Mouse (Mus musculus): Measurements from ENCODE around the gene Slc9a8.
A peak's percentile ranks its signal among the peaks of the same experiment; 100 is the strongest.

Slc9a8 gene

DNA sequence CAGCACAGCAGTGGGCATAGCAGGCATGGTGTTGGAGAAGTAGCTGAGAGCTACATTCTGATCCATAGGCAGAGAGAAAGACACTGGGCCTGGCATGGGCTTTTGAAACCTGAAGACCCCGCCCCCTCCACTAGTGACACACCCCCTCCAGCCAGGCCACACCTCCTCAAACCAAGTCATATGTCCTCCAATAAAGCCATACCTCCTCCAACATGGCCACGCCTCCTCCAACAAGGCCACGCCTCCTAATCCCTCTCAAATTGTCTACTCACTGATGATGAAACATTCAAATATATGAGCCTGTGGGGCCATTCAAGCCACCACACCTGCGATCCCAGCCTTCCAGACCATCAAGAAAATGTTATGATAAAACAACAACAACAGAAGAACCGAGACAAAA lies 7.1 kb upstream of the Slc9a8 start:
- no peak for DNase-seq (ENCODE audit: low read depth in 2 of 2, low spot score in 2 of 2)

GRCm38 (mm10) chr2:167415970-167416563 lies 5.4 kb upstream of the Slc9a8 start:
- DNase-seq (ENCODE audit: low read depth in 2 of 2, low spot score in 2 of 2) = no peak

GRCm38 (mm10) chr2:167417048-167417447 lies 4.5 kb upstream of the Slc9a8 start:
- DNase-seq (ENCODE audit: low read depth in 2 of 2, low spot score in 2 of 2) = no peak

DNA sequence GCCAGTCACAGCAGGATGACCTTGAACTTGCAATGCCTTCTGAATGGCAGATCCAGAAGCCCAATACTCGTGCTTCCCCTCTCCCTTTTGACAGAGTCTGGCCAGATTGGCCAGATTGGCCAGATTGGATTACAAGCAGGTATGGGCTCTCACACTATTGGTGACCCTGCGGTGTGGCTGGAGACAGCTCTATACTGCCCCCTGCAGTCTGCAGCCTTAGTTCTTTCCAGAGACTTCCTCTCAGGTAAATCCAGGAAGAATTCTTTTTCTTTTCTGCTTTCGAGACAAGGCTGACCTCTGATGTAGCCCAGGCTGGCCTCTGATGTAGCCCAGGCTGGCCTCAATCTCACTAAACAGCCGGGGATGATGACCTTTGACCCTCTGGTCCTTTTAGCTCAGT lies 3.8 kb upstream of the Slc9a8 start:
- DNase-seq (ENCODE audit: low read depth in 2 of 2, low spot score in 2 of 2) = peak; percentile 37 to 48

DNA sequence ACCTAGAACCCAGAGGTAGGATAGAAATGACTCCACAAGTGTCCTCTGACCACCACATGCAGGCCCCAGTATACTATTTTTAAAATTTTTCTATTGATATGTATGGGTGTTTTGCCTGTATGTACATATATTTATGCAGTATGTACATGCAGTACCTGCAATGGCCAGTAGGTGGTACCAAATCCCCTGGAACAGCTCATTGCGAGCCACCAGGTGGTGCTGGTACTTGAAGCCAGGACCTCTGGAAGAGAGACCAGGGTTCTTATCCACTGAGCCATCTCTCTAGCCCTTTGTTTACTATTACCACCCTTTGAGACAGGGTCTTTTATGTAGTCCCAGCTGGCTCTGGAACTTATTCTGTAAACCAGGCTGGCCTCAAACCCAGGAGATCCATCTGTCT lies 2.3 kb upstream of the Slc9a8 start:
- peak; percentile 91 to 93 for DNase-seq (ENCODE audit: low read depth in 2 of 2, low spot score in 2 of 2)

DNA sequence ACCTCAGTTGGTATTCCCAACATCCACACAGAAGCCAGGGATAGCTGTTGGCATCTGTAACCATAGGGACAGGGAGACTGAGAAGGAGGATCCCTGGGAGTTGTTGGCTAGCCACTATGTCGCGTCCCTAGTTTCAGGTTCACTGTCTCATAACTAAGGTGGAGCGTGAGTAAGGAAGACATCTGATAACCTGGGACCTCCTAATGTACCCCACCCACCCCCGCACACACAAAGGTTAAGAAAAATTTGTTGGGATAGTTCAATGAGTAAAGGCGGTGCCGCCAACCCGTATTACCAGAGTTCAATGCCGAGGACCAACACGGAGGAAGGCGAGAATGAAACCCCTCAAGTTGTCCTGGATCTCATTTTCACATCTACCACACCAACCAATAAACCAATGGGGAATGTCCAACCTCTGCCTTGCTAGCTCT lies 686 bp upstream of the Slc9a8 start:
- no peak for DNase-seq (ENCODE audit: low read depth in 2 of 2, low spot score in 2 of 2)

DNA sequence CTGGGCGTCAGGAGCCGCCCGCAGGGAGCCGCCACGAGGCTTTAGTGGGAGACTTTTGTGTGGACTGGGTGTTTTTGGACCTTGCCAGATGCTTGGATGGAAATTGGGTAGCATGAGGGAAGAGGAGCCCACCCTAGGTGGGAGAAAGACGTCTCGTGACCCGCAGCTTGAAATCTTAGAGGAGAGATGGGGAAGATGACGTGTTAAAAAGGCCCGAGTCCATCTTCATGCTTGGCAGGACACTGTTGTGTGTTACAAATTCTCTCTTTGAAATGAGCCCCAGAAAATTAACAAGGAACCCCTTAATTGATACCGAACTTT lies 598 bp downstream of the Slc9a8 start:
- no peak for DNase-seq (ENCODE audit: low read depth in 2 of 2, low spot score in 2 of 2)

DNA sequence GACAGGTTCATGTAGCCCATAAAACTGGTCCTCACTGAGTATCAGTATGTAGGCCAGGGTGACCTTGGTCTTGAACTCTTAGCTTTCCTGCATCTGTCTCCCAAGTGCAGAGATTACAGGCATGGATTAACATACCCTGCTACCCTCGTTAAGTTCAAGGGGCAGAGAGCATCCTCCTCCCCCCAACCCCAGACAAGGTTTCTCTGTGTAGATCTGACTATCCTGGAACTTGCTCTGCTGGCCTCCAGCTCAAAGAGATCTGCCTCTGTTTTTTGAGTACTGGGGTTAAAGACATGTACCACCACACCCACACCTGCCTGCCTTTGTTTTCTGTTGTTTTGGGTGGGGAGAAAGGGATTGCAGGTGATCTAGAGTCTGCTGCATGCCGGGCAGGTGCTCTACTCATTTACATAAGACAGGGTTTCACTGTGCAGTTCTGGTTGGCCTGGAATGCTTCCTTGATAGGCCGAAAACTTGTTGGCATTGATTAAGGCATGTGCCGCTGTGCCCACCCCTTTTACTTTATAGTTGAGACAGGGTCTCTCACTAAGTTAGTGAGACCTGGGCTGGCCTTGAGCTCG lies 1.6 kb downstream of the Slc9a8 start:
- DNase-seq (ENCODE audit: low read depth in 2 of 2, low spot score in 2 of 2) = no peak

DNA sequence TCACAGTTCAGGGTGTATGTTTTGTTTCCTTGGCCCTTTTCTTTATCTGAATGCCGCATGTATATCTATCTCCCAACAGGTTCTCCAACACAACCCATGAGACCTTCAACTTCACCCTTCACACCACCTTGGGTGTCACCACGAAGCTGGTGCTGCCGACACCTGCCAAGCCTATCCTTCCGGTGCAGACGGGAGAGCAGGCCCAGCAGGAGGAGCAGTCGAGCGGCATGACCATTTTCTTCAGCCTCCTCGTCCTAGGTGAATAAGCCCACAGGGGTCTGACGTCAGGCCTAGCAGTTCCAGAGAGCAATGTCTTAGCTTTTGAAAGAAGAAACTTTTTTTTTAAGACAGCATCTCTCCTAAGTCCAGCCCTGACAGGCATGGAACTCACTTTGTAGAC lies 2.5 kb downstream of the Slc9a8 start:
- no peak for DNase-seq (ENCODE audit: low read depth in 2 of 2, low spot score in 2 of 2)

DNA sequence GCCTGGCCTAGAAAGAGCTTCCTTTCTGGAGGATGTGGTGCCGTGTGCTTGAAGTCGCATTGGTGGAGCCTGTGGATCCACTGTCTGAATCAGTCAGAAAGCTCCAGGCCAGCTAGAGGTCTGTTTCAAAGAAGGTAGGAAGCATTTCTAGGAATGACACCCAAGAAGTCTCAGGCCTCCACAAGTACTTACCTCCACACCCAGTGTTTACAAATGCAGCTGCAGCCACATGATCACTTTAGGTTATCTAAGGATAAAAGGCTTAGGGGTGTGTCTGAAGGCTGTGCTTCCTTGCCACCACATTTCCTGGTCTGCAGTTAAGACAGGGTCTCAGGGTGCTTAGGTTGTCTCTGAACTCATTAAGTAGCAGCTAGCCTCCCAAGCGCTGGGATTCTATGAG lies 3.0 kb downstream of the Slc9a8 start:
- no peak for DNase-seq (ENCODE audit: low read depth in 2 of 2, low spot score in 2 of 2)

DNA sequence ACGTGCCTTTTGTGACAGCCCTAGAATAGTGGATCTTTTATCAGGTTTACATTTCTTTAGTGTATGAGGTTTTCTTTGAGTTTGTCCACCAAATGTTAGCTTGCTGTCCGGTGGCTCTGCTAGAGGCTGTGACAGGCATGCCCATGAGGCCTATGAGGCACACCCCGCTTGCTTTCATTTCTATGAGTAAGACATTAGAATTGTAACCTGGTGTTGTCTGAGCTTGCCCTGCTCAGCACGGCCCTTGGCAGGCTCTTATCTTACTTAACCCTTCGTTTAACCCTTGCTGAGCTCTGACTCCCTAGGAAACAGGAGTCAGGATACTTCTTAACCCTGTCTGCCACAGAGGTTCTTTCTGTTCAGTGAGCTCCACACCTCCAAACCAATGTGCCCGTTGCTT lies 3.9 kb downstream of the Slc9a8 start:
- DNase-seq (ENCODE audit: low read depth in 2 of 2, low spot score in 2 of 2) = no peak

DNA sequence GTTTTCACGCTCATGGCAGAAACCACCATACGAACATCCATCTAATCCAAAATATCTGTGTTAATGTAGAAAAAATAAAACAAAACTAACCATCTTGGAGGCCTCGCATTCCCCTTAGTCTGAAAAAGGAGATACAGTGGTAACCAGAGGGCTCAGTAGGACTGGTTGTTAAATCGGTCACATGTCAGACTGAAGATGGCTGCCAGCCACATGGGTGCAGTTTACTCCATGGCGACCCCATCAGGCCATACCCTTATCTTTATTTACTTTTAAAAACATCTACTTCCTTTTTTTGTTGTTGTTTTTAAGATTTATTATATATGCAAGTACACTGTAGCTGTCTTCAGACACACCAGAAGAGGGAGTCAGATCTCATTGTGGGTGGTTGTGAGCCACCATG lies 8.1 kb downstream of the Slc9a8 start:
- DNase-seq (ENCODE audit: low read depth in 2 of 2, low spot score in 2 of 2) = no peak

DNA sequence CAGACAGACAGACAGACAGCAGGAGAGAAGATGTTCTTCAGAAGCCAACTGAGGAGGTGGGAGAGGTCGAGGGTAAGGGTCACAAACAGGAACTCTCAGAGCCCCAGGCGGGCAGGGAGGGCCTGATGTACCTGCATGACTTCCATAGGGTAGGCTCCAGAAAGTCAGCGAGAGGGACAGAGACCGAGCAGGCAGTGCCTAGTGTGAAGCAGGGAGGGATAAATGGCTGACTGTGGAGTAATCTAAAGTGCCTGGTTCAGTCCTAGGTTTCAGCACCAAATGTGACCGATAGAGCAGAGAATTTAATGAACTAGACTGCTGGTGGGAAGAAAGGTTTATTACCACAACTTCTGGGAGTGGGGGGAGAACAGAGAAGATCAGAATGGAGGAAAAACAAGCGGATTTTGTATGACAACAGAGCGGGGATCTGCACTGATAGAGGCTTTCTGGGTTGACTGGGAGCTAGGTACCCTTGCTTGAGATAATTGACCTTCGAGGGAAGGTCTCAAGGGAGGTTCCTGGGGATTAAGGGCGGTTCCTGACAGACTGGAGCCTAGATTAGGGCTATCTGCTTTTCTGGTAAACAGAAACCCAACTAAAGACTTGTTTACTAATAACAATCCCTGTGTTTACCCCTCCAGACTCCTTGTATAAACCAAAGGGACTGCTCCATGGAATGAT lies 9.4 kb downstream of the Slc9a8 start:
- no peak for DNase-seq (ENCODE audit: low read depth in 2 of 2, low spot score in 2 of 2)

- DNase-seq (ENCODE audit: low read depth in 2 of 2, low spot score in 2 of 2) = no peak
Observed at GRCm38 (mm10) chr2:167431418-167431776, 9.9 kb downstream of the Slc9a8 start.

DNA sequence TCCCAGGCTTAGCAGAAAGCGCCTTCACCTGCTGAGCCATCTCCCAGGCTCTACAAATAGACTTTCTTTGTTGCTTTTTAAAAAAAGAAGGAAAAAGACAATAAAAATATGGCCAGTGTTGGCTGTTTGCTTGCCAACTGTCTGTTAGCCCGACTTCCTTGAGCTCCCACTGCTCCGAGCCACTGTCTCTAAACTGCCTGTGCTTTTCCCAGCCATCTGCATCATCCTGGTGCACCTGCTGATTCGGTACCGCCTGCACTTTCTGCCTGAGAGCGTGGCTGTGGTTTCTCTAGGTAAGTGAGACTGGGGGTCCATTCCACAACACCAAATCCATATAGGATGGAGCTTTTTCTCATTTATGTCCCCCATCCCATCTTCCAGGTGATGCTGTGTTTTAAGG lies 13.1 kb downstream of the Slc9a8 start:
- no peak for DNase-seq (ENCODE audit: low read depth in 2 of 2, low spot score in 2 of 2)

DNA sequence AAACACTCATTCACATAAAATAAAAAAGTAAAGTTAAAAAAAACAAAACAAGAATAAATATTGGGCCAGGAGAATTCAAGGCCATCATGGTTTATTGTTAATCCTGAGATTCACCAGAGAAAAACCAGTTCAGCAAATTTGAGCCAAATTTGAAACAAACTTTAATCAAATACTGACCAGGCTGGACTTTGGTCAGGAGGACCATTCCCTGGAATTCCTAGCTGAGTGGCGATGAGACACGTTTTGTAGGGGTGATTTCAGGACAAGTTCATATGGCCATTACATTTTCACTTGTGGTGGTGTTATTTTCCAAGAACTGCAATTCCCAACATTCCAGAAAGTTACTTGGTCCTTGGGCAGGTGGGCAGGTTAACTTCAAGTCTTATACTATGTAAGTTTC lies 14.1 kb downstream of the Slc9a8 start:
- DNase-seq (ENCODE audit: low read depth in 2 of 2, low spot score in 2 of 2) = no peak

GRCm38 (mm10) chr2:167436371-167436770 lies 14.9 kb downstream of the Slc9a8 start:
- DNase-seq (ENCODE audit: low read depth in 2 of 2, low spot score in 2 of 2) = no peak

- no peak for DNase-seq (ENCODE audit: low read depth in 2 of 2, low spot score in 2 of 2)
Observed at GRCm38 (mm10) chr2:167439422-167439821, 17.9 kb downstream of the Slc9a8 start.

DNA sequence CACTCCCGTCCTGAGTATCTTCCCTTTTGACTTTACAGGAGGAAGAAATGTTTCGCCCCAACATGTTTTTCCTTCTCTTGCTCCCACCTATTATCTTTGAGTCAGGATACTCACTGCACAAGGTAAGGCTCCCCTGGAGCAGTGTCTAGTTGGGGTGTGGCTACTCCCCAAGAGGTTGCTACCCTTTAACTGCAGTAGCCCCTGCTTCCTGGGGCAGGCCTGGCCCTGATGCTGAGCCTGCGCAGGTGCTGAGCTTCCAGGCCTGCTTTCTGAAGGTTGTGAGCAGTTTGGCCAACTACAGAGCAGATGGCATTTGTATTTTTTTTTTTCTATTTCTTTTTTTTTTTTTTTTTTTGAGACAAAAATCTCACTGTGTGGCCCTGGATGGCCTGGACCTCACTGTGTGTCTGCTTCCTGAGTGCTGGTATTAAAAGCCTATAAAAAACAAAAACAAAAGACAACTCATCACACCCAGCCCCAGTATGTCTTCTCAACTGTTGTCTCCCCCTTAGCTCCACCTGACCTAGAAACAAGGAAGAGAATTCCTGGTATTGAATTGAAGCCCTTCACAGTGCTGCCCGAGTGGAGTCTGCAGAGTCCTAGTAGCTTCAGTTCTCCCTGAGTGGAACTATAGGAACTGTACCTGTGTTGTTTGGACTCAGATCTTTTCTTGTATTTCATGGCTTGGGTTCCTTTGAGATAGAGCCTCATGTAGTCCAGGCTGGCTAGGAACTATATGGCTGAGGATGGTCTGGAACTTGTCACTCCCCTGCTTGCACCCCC lies 22.1 kb downstream of the Slc9a8 start:
- no peak for DNase-seq (ENCODE audit: low read depth in 2 of 2, low spot score in 2 of 2)

DNA sequence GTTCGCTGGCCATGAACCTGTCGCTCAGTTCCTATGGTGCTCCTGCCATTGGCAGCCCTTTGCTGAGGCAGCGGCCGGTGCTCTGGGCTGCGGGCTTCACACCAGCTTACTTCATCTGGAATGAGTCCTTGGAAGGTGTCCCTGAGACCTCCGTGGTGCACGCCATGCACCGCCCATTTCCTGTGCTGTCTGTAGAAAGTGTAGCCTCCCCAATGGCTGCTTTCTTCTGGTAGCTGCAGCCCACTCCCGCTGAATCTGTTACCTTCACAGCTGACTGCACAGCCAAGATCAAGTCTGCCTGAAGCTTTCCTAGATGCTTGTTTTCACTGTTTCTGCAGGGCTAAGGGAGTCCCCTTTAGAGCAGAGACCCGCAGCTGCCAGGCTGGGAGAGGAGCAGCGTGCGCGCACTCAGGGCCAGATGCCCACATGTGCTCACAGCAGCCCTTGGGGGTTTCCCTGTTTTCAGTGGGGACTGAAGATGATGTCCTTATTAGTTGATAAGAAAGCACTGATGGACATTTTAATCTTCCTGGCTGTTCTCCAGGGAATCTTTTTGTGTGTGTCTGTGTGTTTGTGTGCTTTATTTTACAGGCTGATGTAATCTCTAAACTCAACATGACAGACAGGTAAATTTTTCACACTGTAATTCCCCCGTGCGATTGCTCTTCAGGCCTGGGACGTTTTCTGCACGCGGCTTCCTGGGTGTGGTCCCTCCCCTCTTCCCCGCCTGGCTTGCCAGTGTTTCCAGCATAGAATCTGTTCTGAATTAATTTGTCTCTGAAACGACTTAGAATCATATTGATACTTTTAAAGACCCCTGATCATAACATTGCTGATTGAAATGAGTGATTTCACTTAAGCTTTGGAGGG lies 24.6 kb downstream of the Slc9a8 start:
- DNase-seq (ENCODE audit: low read depth in 2 of 2, low spot score in 2 of 2) = no peak

GRCm38 (mm10) chr2:167447207-167447606 lies 25.7 kb downstream of the Slc9a8 start:
- DNase-seq (ENCODE audit: low read depth in 2 of 2, low spot score in 2 of 2) = no peak

Data from CD8-positive naive resting alpha-beta T cell, adult 2 months (primary cell).